Mouse (Mus musculus) liver, embryonic 13.5 days (tissue): ENCODE data around the gene Havcr1. TPM values are rescaled to one million over a fixed set of nuclear protein-coding genes. Genes with fewer than 3 reads are reported as not detected.
"Not testable (repeated sequence)": the region's sequence is repeated elsewhere in the genome, so short reads cannot be mapped to it uniquely, and the experiment has no call there.

Experiments used
- ATAC-seq: fragments of 200-750 bp; cut with Nextera tagmentation; 2 replicates; pipeline ENCODE4 v1.8.0; 2017; ENCODE audit warnings: low read depth, mild to moderate bottlenecking, moderate number of reproducible peaks, moderate library complexity
- DNase-seq: peaks from one replicate; pipeline ENCODE4 v3.0.0; 2022
- H3K27ac ChIP-seq: fragments of 300-500 bp; sonication (generic); 2 replicates; pipeline ENCODE4 v1.5.1; 2015; ENCODE audit warnings: moderate library complexity, mild to moderate bottlenecking, inconsistent platforms
- H3K27me3 ChIP-seq: fragments of 300-500 bp; sonication (generic); 2 replicates; pipeline ENCODE4 v1.6.1; 2015; ENCODE audit warnings: mild to moderate bottlenecking, inconsistent platforms
- H3K36me3 ChIP-seq: fragments of 300-500 bp; sonication (generic); 2 replicates; pipeline ENCODE4 v1.6.1; 2015; ENCODE audit warnings: mild to moderate bottlenecking, inconsistent platforms
- H3K4me1 ChIP-seq: fragments of 300-500 bp; sonication (generic); replicated peaks from 2 replicates; pipeline ENCODE4 v1.6.1; 2015; ENCODE audit warnings: inconsistent platforms
- H3K4me2 ChIP-seq: fragments of 300-500 bp; sonication (generic); 2 replicates; pipeline ENCODE4 v1.6.1; 2015; ENCODE audit warnings: inconsistent platforms, mild to moderate bottlenecking, moderate library complexity
- H3K4me3 ChIP-seq: fragments of 300-500 bp; sonication (generic); replicated peaks from 2 replicates; pipeline ENCODE4 v1.5.1; 2015; ENCODE audit warnings: mild to moderate bottlenecking, inconsistent platforms
- H3K9ac ChIP-seq: fragments of 300-500 bp; sonication (generic); 2 replicates; pipeline ENCODE4 v1.6.1; 2015; ENCODE audit warnings: mild to moderate bottlenecking, inconsistent platforms
- H3K9me3 ChIP-seq: fragments of 300-500 bp; sonication (generic); replicated peaks from 2 replicates; pipeline ENCODE4 v1.6.1; 2016; ENCODE audit warnings: inconsistent platforms
- WGBS: fragments of 180-500 bp; shearing (Covaris S2); methylation state at CpG from one replicate; pipeline ENCODE4 v1.1.7; 2015; ENCODE audit not compliant: insufficient replicate concordance; 5-methylcytosine and 5-hydroxymethylcytosine counted together
- polyA plus RNA-seq: library from polyadenylated mRNA; unstranded; fragments of >200 nt; fragmentation: Nextera tagmentation; extraction: Ambion mirVana; gene quantifications from 2 replicates; pipeline ENCODE4 v1.2.1, GENCODE M21; 2015

Gene Havcr1
- polyA plus RNA-seq = not detected in 2 replicates

GRCm38 (mm10) chr11:46735076-46735475 is at the start of gene Havcr1:
Gene Havcr1, plus strand, starts transcription at chr11:46735080.
- not testable (repeated sequence) for H3K4me2 ChIP-seq, H3K9ac ChIP-seq, H3K4me1 ChIP-seq, H3K9me3 ChIP-seq, H3K4me3 ChIP-seq, DNase-seq, H3K27me3 ChIP-seq, H3K27ac ChIP-seq, H3K36me3 ChIP-seq, ATAC-seq
- 80% methylated on average over 1 of the region's 1 CpGs for WGBS

DNA sequence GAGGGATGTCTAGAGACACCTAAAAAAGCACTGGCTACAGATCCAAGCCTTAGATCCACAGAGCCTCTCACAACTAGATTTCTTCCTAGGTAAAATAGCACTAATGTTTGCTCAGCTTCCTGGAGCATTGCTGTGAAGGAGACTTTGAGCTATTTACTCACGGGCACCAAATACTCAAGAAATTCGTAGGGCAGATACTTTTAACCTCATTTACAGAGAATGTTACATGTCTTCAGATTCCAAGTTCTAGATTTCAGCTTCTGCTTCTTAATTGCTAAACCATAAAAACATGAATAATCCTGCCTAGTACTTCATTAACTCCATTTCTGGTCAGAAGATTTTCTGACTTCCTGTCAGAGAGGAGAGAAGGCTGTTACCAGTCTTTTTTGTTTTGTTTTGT is 44.7 kb upstream of the Havcr1 start:
- no peaks in the 10 kb centered on the region for H3K27me3 ChIP-seq
- H3K27ac ChIP-seq = no peak overlapping the region
- DNase-seq = no peak
- no peaks in the 10 kb centered on the region for H3K4me1 ChIP-seq
- no peak overlapping the region for H3K4me3 ChIP-seq
- H3K36me3 ChIP-seq = no peaks in the 10 kb centered on the region
- 50% methylated on average over 2 of the region's 2 CpGs for WGBS
- no peak for ATAC-seq
- H3K4me2 ChIP-seq = no peak overlapping the region
- H3K9ac ChIP-seq = no peak overlapping the region
- no peaks in the 10 kb centered on the region for H3K9me3 ChIP-seq

DNA sequence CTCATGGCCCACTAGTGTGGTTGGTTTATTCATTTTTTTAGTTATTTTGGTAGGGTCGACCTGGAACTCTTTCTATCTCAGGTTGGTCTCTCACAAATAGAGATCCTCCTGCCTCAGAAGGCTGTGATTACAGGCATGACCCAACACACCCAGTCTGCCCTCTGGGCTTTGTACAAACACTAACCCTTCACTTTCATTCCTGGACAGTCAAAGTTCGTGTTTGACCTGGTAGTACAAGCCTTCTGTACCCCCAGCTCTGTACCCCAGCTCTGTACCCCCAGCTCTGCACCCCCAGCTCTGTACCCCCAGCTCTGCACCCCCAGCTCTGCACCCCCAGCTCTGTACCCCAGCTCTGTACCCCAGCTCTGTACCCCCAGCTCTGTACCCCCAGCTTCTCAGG is 39.0 kb upstream of the Havcr1 start:
- WGBS = 43% methylated on average over 2 of the region's 2 CpGs
- DNase-seq, H3K36me3 ChIP-seq, ATAC-seq, H3K4me3 ChIP-seq, H3K9ac ChIP-seq, H3K4me1 ChIP-seq, H3K27me3 ChIP-seq, H3K27ac ChIP-seq, H3K4me2 ChIP-seq, H3K9me3 ChIP-seq: not testable (repeated sequence)

DNA sequence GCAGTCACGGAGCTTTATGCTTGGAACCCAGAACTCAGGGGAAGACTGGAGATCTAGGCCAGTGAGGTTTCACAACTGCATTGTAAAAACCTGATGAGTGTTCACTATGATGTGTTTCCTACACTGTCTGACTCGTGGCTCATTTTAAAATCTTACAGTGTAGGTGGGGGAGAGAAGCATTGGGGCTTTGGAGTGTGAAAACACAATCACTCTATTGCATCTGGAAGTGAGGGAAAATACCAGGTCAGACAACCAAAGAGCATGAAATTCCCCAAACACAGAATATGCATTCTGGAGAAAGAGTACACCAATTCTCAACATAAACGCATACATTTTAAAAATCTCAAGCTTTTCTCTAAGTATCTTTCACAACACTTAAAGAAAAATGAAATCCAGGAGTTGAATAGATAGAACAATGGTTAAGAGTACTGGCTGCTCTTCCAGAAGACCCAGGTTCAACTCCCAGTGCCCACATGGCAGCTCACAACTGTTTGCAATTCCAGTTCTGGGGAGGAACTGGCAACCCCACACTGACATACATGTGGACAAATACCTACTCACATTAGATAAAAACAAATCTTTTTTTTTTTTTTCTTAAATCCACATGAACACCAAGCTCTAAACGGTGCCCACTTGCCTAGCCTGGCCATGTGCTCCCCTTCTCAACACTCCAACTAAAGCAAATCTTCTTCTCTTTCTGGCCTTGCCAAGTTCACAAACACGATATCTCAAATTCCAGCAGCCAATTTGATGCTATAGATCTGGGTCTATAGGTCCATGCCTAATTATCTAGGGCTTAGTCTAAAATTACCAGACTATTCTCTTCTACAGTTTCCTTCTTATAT is 37.2 kb upstream of the Havcr1 start:
- 55% methylated on average over 5 of the region's 5 CpGs for WGBS
- Histone ChIP-seq H3K4me2 (no peak overlapping the region), H3K4me1 (no peaks in the 10 kb centered on the region), H3K9me3 (no peaks in the 10 kb centered on the region), H3K27me3 (no peaks in the 10 kb centered on the region), H3K9ac (no peak overlapping the region), H3K27ac (no peak overlapping the region; the same call in 1 of the 2 replicates), H3K4me3 (no peak overlapping the region), H3K36me3 (no peaks in the 10 kb centered on the region)
- DNase-seq (no peak), ATAC-seq (no peak)

GRCm38 (mm10) chr11:46698278-46698655 is 36.6 kb upstream of the Havcr1 start:
- H3K36me3 ChIP-seq = no peaks in the 10 kb centered on the region
- no peaks in the 10 kb centered on the region for H3K9me3 ChIP-seq
- H3K4me2 ChIP-seq = no peak overlapping the region
- no peaks in the 10 kb centered on the region for H3K4me1 ChIP-seq
- no peak for DNase-seq
- H3K9ac ChIP-seq = no peak overlapping the region
- ATAC-seq = no peak
- WGBS = 50% methylated on average over 6 of the region's 6 CpGs
- H3K27ac ChIP-seq = no peak overlapping the region
- no peaks in the 10 kb centered on the region for H3K27me3 ChIP-seq
- H3K4me3 ChIP-seq = no peak overlapping the region

DNA sequence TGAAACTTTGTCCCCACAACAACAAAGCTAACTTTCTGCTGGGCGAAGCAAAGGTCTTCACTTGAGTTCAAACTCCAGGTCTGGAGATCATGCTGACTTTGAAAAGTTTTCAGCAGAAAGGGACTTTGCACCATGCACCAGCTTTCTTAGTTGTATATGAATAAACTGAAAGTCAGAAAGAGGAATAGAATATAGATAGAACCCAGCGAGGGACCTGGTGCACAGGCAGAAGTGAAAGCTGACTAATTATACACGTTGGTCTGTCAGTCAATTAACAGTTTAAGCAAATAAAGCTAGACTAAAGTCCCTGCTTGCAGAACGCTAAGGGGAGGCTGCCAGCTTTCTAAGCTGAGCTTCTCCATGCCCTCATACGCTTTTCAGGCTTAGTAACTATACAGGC is 36.0 kb upstream of the Havcr1 start:
- Histone ChIP-seq H3K27me3 (no peaks in the 10 kb centered on the region), H3K4me3 (no peak overlapping the region), H3K4me1 (no peaks in the 10 kb centered on the region), H3K9ac (no peak overlapping the region), H3K4me2 (no peak overlapping the region), H3K27ac (0 out of 2 replicates have a peak overlapping the region, but pooled peaks have one; percentile 11), H3K36me3 (no peaks in the 10 kb centered on the region), H3K9me3 (no peaks in the 10 kb centered on the region)
- 53% methylated on average over 5 of the region's 5 CpGs for WGBS
- DNase-seq = no peak
- ATAC-seq = no peak; the same call in 1 of the 2 replicates

DNA sequence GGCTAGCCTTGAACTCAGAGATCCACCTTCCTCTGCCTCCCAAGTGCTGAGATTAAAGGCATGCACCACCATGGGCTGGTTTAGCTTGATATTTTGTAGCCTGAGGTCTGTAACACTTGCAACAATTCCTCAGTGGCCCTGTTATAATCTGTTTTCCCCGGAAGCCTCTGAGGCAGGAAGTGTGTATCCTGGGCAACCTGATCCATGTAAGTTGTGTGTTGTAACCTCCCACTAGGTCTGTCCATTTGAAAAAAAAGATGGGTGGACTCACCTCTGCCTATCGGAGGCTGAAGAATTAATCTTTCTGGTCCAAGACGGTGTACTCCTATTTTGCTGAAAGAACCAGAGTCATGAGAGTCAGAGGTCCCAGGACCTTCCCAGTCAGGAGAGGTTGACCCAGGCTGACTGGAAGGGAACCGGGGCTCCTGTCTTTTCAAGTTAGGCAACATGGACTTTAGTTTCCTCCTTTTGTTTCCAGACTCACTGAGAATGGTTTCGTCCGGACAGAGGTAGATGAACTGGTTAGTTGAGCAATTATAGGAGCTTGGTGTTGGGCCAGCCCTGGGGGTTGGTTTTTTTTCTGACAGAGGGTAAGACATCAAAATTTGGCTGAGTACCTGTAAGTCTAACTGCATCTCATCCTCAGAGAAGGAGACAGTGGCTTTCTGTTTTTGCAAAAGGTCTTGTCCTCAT is 28.1 kb upstream of the Havcr1 start, which contains the start of gene Timd2:
Gene Timd2, minus strand, starts transcription at position 398 of the 693 bp plus-strand sequence.
- no peaks in the 10 kb centered on the region for H3K36me3 ChIP-seq
- no peak within 1 kb of the TSS for H3K9ac ChIP-seq
- H3K4me2 ChIP-seq = no peak within 1 kb of the TSS
- H3K4me3 ChIP-seq = no peak within 1 kb of the TSS
- no peaks in the 10 kb centered on the region for H3K9me3 ChIP-seq
- WGBS = 44% methylated on average over 6 of the region's 6 CpGs
- no peaks in the 10 kb centered on the region for H3K4me1 ChIP-seq
- H3K27me3 ChIP-seq = no peaks in the 10 kb centered on the region
- no peak within 1 kb of the TSS for H3K27ac ChIP-seq
- DNase-seq (no peak), ATAC-seq (no peak)

DNA sequence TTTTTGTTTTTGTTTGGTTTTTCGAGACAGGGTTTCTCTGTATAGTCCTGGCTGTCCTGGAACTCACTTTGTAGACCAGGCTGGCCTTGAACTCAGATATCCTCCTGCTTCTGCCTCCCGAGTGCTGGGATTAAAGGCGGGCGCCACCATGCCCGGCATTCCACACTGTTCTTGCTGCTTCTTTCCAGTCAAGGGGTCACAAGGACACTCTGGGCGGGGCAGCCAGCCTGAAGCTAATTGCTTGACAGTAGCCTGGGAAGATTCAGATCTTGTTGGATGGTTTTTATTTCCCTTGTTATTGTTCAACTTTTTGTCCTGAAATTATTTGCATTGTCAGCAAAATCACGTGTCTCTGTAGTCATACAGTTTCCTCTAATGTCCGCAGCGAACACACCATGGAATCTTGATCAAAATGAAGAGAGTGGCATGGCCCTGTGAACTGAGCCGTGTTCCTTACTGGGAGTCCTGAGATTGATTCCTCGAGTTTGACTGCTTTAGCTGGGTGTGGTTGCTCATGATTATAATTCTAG is 3.3 kb upstream of the Havcr1 start:
- H3K9me3 ChIP-seq = no peaks in the 10 kb centered on the region
- H3K36me3 ChIP-seq = no peaks in the 10 kb centered on the region
- no peaks in the 10 kb centered on the region for H3K4me1 ChIP-seq
- DNase-seq (no peak), ATAC-seq (no peak)
- H3K27ac ChIP-seq = no peak overlapping the region
- no peak overlapping the region for H3K9ac ChIP-seq
- H3K4me3 ChIP-seq = no peak overlapping the region
- no peak overlapping the region for H3K4me2 ChIP-seq
- 64% methylated on average over 11 of the region's 11 CpGs for WGBS
- H3K27me3 ChIP-seq = no peaks in the 10 kb centered on the region

DNA sequence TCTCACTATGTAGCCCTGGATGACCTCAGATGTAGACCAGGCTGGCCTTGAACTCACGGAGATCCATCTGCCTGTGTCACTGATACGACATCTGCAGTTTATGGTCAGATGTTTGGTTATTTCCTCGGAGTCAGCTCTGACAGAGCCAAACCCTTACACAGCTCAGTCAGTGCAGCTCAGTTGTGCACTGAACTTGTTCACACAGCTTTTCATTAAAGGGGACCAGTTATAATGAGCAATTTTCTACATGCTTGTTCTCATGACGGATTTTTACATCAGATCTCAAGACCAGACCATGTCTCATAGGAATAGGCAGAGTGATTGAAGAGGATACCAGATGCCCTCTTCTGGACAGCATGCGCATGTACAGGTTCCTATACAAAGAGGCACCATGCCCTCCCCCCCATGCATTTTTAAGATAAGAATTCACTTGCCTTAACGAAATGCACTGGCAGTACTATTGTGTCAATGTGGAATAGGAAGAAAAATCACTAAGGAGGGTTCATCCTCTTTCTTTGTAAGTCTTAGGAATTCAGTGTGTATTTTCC is 1.6 kb upstream of the Havcr1 start:
- Histone ChIP-seq H3K9ac (no peak overlapping the region), H3K36me3 (no peaks in the 10 kb centered on the region), H3K9me3 (no peaks in the 10 kb centered on the region), H3K4me1 (no peaks in the 10 kb centered on the region), H3K27me3 (no peaks in the 10 kb centered on the region), H3K4me3 (no peak overlapping the region), H3K4me2 (no peak overlapping the region), H3K27ac (no peak overlapping the region)
- 51% methylated on average over 6 of the region's 6 CpGs for WGBS
- 0 out of 2 replicates have a peak, but pooled peaks have one; percentile 34 for ATAC-seq
- no peak for DNase-seq

DNA sequence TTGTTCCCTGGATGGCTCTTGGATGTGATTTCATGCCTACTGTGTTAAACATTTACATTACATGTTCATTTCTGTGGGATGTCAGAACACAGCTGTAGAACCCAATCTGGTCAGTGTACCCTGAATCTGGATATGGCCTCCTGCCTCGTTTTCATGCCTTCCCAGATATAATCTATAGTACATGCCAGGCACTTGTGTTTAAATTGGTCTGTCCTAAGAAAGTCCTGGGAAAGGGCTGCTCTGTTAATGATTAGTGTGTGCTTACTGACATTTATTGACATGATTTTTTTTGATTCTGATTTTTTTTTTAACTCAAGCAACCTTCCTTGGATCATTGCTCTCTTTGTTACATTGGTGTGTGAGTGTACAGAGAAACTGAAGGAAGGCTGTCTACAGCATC is 263 bp upstream of the Havcr1 start:
- no peak for ATAC-seq
- no peaks in the 10 kb centered on the region for H3K4me1 ChIP-seq
- H3K27me3 ChIP-seq = no peaks in the 10 kb centered on the region
- DNase-seq = no peak
- H3K4me3 ChIP-seq = no peak overlapping the region
- H3K4me2 ChIP-seq = no peak overlapping the region
- no peak overlapping the region for H3K27ac ChIP-seq
- WGBS = 26% methylated on average over 1 of the region's 1 CpGs
- no peaks in the 10 kb centered on the region for H3K36me3 ChIP-seq
- H3K9me3 ChIP-seq = no peaks in the 10 kb centered on the region
- no peak overlapping the region for H3K9ac ChIP-seq

- WGBS = 67% methylated on average over 4 of the region's 4 CpGs
- Histone ChIP-seq H3K27me3 (no peaks in the 10 kb centered on the region), H3K4me3 (no peak overlapping the region), H3K36me3 (no peaks in the 10 kb centered on the region), H3K9ac (no peak overlapping the region), H3K4me1 (no peaks in the 10 kb centered on the region), H3K27ac (no peak overlapping the region), H3K4me2 (no peak overlapping the region), H3K9me3 (no peaks in the 10 kb centered on the region)
- no peak for ATAC-seq
- DNase-seq = no peak
Measured at GRCm38 (mm10) chr11:46739501-46739900, 4.6 kb downstream of the Havcr1 start.
